Mouse (Mus musculus) erythroblast, embryonic 14.5 days (primary cell): ENCODE data around the gene Npr2. TPM values are rescaled to one million over a fixed set of nuclear protein-coding genes. Genes with fewer than 3 reads are reported as not detected.

Experiments used
- H3K27me3 ChIP-seq: 2 replicates; pipeline ENCODE4 v1.6.1; 2012; ENCODE audit warnings: inconsistent platforms; ENCODE audit not compliant: control insufficient read depth
- H3K36me3 ChIP-seq: 2 replicates; pipeline ENCODE4 v1.6.1; 2012; ENCODE audit warnings: mild to moderate bottlenecking, inconsistent platforms; ENCODE audit not compliant: control insufficient read depth
- H3K4me1 ChIP-seq: 2 replicates; pipeline ENCODE4 v1.6.1; 2012; ENCODE audit warnings: inconsistent platforms; ENCODE audit not compliant: control insufficient read depth
- H3K4me3 ChIP-seq: replicated peaks from 2 replicates; pipeline ENCODE3; 2012; ENCODE audit warnings: moderate library complexity, mild to moderate bottlenecking, inconsistent platforms
- H3K9me3 ChIP-seq: 2 replicates; pipeline ENCODE4 v1.6.1; 2012; ENCODE audit warnings: low read length, inconsistent platforms, mixed read lengths; ENCODE audit not compliant: control insufficient read depth
- GATA1 ChIP-seq: IDR thresholded peaks from 2 replicates; pipeline ENCODE4 v1.6.1; 2012; ENCODE audit warnings: low read length, inconsistent platforms, mixed read lengths
- TAL1 ChIP-seq: IDR thresholded peaks from 3 replicates; pipeline ENCODE4 v1.6.1; 2012; ENCODE audit warnings: low read length, inconsistent platforms, mixed read lengths
- polyA plus RNA-seq: library from polyadenylated mRNA; stranded (reverse); fragments of >175 nt; gene quantifications from 2 replicates; pipeline ENCODE4 v1.2.3, GENCODE M21; 2012

Npr2 gene
- polyA plus RNA-seq, 1 experiment: 0.15 TPM

DNA sequence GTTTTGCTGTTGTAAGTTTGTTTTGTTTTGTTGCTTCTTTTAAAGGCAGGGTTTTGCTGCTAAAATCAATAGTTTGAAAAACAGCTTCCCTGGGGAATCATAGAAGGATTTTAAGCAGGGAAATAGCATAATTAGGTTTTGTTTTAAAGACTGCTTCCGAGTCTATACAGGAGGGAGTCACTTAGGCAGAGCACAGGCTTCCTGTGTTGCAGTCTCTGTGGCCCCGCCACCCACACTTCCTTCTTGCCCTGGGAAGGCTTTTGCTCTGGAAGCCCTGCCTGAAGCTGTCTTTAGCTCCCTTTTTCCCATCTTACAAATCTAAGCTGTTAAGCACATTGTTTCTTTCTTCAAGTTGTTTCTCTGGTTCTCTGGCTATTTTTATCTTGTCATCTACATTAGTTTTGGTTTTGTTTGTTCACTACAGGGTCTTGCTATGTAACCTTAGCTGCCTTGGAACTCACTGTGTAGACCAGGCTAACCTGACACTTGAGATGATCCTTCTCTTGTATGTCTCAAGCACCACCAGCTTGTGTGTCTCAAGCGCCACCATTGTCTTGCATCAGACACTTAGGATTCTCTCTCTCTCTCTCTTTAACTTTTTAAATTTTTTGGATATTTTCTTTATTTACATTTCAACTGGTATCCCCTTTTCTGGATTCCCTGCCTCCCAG, 18.5 kb upstream of the Npr2 start:
- Histone ChIP-seq H3K27me3 (no peaks in the 10 kb centered on the region), H3K36me3 (no peaks in the 10 kb centered on the region)

DNA sequence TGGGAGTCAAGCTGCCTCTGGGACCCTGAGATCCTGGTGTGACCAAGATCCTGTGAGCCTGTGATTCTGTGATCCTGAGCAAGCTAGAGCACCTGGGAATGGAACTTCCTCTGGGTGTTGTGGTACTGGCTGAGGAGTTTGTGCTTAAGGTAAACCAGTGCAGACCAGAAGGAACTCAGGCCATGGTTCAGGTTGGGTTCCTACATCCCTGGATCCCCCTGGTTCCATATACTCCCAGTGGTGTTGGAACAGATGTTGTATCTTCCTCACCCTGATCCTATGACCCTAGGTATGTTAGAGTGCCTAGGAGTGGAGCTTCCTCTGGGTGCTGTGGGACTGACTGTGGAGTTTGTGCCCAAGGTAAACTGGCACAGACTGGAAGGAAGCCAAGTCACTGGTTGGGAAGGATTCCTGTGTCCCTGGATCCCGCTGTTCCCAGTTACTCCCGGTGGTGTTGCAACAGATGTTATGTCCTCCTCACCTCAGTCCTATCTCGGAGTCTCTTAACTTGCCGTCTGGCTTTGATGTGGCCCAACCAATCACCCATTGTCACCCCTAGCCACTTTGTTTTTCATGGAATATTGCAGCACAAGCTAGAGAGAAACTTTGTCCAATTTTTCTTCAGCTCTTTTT, 11.5 kb upstream of the Npr2 start:
- H3K4me3 ChIP-seq: no peak overlapping the region
- H3K9me3 ChIP-seq: peaks cover 5% of the 10 kb centered on the region
- no peaks in the 10 kb centered on the region for H3K4me1 ChIP-seq
- no peak for TF ChIP-seq GATA1
- TF ChIP-seq TAL1: no peak
- peaks cover 5% of the 10 kb centered on the region for H3K27me3 ChIP-seq
- no peaks in the 10 kb centered on the region for H3K36me3 ChIP-seq

More for the DNA sequence above, 18.5 kb upstream of the Npr2 start:
- TF ChIP-seq GATA1 (no peak), TAL1 (no peak)
- peak overlapping the region; percentile 14 for H3K4me3 ChIP-seq
- H3K9me3 ChIP-seq: no peaks in the 10 kb centered on the region
- peaks cover 22% of the 10 kb centered on the region for H3K4me1 ChIP-seq

GRCm38 (mm10) chr4:43629106-43629817, 2.5 kb upstream of the Npr2 start:
- peaks cover 40% of the 10 kb centered on the region for H3K27me3 ChIP-seq
- H3K36me3 ChIP-seq: no peaks in the 10 kb centered on the region
- H3K9me3 ChIP-seq: peaks cover 7% of the 10 kb centered on the region
- H3K4me3 ChIP-seq: peak overlapping the region; percentile 34
- TF ChIP-seq GATA1 (no peak), TAL1 (no peak)
- H3K4me1 ChIP-seq: peaks cover 28% of the 10 kb centered on the region

- Histone ChIP-seq H3K4me1 (peaks cover 28% of the 10 kb centered on the region), H3K9me3 (peaks cover 6% of the 10 kb centered on the region), H3K27me3 (peaks cover 40% of the 10 kb centered on the region), H3K4me3 (no peak overlapping the region), H3K36me3 (no peaks in the 10 kb centered on the region)
- no peak for TF ChIP-seq TAL1
- no peak for TF ChIP-seq GATA1
Observed at GRCm38 (mm10) chr4:43630030-43630581, 1.6 kb upstream of the Npr2 start.

- no peak for TF ChIP-seq GATA1
- TF ChIP-seq TAL1: no peak
- Histone ChIP-seq H3K36me3 (no peaks in the 10 kb centered on the region), H3K4me1 (peaks cover 32% of the 10 kb centered on the region), H3K27me3 (peaks cover 40% of the 10 kb centered on the region), H3K9me3 (peaks cover under 1% of the 10 kb centered on the region), H3K4me3 (no peak overlapping the region)
Observed at GRCm38 (mm10) chr4:43630671-43631045, 1.1 kb upstream of the Npr2 start.

- Histone ChIP-seq H3K27me3 (peaks cover 40% of the 10 kb centered on the region), H3K4me3 (no peak overlapping the region), H3K4me1 (peaks cover 30% of the 10 kb centered on the region), H3K36me3 (no peaks in the 10 kb centered on the region), H3K9me3 (no peaks in the 10 kb centered on the region; the same call in 1 of the 2 replicates)
- TF ChIP-seq TAL1 (no peak), GATA1 (no peak)
Observed at GRCm38 (mm10) chr4:43631956-43632920, 503 bp downstream of the Npr2 start.

DNA sequence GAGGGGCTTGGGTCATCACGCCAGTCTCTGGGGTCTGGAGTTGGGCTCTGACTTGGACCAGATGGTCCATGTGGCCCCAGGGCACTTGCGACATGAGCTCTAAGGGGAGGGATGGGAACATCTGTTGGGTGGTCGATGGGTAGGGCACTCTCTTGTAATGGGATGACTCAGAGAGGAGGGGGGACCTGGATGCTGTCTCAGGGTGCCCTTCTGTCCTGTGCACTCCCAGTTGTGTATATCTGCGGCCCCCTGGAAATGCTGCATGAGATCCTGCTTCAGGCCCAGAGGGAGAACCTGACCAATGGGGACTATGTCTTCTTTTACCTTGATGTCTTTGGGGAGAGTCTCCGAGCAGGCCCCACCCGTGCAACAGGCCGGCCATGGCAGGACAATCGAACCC, 1.6 kb downstream of the Npr2 start:
- H3K4me3 ChIP-seq: no peak overlapping the region
- TF ChIP-seq GATA1: no peak
- TF ChIP-seq TAL1: no peak
- H3K27me3 ChIP-seq: peaks cover 40% of the 10 kb centered on the region
- no peaks in the 10 kb centered on the region; the same call in 1 of the 2 replicates for H3K9me3 ChIP-seq
- H3K4me1 ChIP-seq: peaks cover 30% of the 10 kb centered on the region
- H3K36me3 ChIP-seq: no peaks in the 10 kb centered on the region

GRCm38 (mm10) chr4:43633736-43634135, 2.0 kb downstream of the Npr2 start:
- no peaks in the 10 kb centered on the region for H3K36me3 ChIP-seq
- peaks cover 40% of the 10 kb centered on the region for H3K27me3 ChIP-seq
- TF ChIP-seq GATA1 (no peak), TAL1 (no peak)
- H3K4me1 ChIP-seq: peaks cover 30% of the 10 kb centered on the region
- no peak overlapping the region for H3K4me3 ChIP-seq
- no peaks in the 10 kb centered on the region; the same call in 1 of the 2 replicates for H3K9me3 ChIP-seq
